7 mouse cellular contexts compared by ENCODE assay signal in the genomic region with DNA sequence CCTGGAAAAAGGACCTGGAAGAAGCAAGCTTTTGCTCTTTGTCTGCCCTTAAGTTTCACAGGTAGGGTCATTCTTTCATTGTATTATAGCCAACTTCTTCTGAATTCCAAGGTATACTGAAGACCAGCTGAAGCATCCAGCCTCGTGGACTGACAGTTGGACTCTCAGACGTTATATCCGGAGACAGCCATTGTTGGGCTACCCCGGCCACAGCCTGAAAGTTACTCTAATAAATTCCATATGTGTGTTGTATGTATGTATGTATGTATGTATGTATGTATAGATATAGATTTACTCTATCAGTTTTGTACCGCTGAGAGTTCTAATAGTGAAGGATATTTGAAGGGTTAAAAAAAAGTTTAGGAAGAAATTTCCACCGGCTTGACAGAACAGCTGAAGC. TPM values are rescaled to one million over a fixed set of nuclear protein-coding genes. Genes with fewer than 3 reads are reported as not detected.
A peak's percentile ranks its signal among the peaks of the same experiment; 100 is the strongest.
DNase-seq lines count a peak whose midpoint lies in the region; ATAC-seq lines count a peak whose summit lies in the region.

No protein-coding gene starts in this region.

- peak overlapping the region; percentile 55 for H3K4me2 ChIP-seq in lung, embryonic 16.5 days (ENCODE audit: low read depth, low read length)
- H3K4me2 ChIP-seq in forebrain, embryonic 13.5 days: peak overlapping the region; percentile 85
- H3K4me2 ChIP-seq in limb, embryonic 15.5 days: peak overlapping the region; percentile 81
- H3K4me2 ChIP-seq in stomach, embryonic 16.5 days (ENCODE audit: low read depth, low read length): peak overlapping the region; percentile 59

- no peaks in the 10 kb centered on the region for H3K9me3 ChIP-seq in lung, embryonic 16.5 days (ENCODE audit: control insufficient read depth, low read length)
- no peaks in the 10 kb centered on the region for H3K9me3 ChIP-seq in forebrain, embryonic 13.5 days (replicated peaks)
- H3K9me3 ChIP-seq in limb, embryonic 15.5 days: no peaks in the 10 kb centered on the region
- no peaks in the 10 kb centered on the region for H3K9me3 ChIP-seq in stomach, embryonic 16.5 days (replicated peaks; ENCODE audit: control insufficient read depth, low read length)

- H3K9ac ChIP-seq in lung, embryonic 16.5 days (ENCODE audit: low read length): no peak overlapping the region
- peak overlapping the region; percentile 94; the same call in 1 of the 2 replicates for H3K9ac ChIP-seq in forebrain, embryonic 13.5 days
- peak overlapping the region; percentile 40 for H3K9ac ChIP-seq in limb, embryonic 15.5 days
- peak overlapping the region; percentile 70 for H3K9ac ChIP-seq in stomach, embryonic 16.5 days (ENCODE audit: low read length)

- peak overlapping the region; percentile 93 for H3K4me3 ChIP-seq in lung, embryonic 16.5 days (ENCODE audit: low read length)
- peak overlapping the region; percentile 90 for H3K4me3 ChIP-seq in forebrain, embryonic 13.5 days
- H3K4me3 ChIP-seq in limb, embryonic 15.5 days: peak overlapping the region; percentile 87
- peak overlapping the region; percentile 90 for H3K4me3 ChIP-seq in stomach, embryonic 16.5 days (replicated peaks; ENCODE audit: low read length)

- no peak for ATAC-seq in lung, embryonic 16.5 days (ENCODE audit: low read depth)
- ATAC-seq in forebrain, embryonic 13.5 days: no peak
- ATAC-seq in limb, embryonic 15.5 days (ENCODE audit: insufficient number of reproducible peaks, low FRiP score, low TSS enrichment, low read depth): no peak
- ATAC-seq in stomach, embryonic 16.5 days (ENCODE audit: insufficient read depth, low FRiP score): no peak

- DNase-seq in lung, postnatal 4 days: no peak
- DNase-seq in frontal cortex, postnatal 14 days (ENCODE audit: low spot score in 2 of 2): no peak
- no peak for DNase-seq in adrenal gland, postnatal 14 days

- no peaks in the 10 kb centered on the region for H3K27me3 ChIP-seq in lung, embryonic 16.5 days (ENCODE audit: control insufficient read depth, insufficient read depth, low read depth, low read length)
- no peaks in the 10 kb centered on the region for H3K27me3 ChIP-seq in forebrain, embryonic 13.5 days
- no peaks in the 10 kb centered on the region for H3K27me3 ChIP-seq in limb, embryonic 15.5 days
- H3K27me3 ChIP-seq in stomach, embryonic 16.5 days (ENCODE audit: control insufficient read depth, insufficient read depth, low read length): no peaks in the 10 kb centered on the region

- H3K27ac ChIP-seq in lung, embryonic 16.5 days (ENCODE audit: low read length): peak overlapping the region; percentile 42; the same call in 1 of the 2 replicates
- H3K27ac ChIP-seq in forebrain, embryonic 13.5 days: no peak overlapping the region
- peak overlapping the region; percentile 74 for H3K27ac ChIP-seq in limb, embryonic 15.5 days
- H3K27ac ChIP-seq in stomach, embryonic 16.5 days (ENCODE audit: low read length): peak overlapping the region; percentile 79

- no peaks in the 10 kb centered on the region for H3K36me3 ChIP-seq in lung, embryonic 16.5 days (ENCODE audit: control insufficient read depth, insufficient read depth, low read length)
- H3K36me3 ChIP-seq in forebrain, embryonic 13.5 days (ENCODE audit: poor library complexity, severe bottlenecking): peaks cover 4% of the 10 kb centered on the region; the same call in 1 of the 2 replicates
- peaks cover 5% of the 10 kb centered on the region; the same call in 1 of the 2 replicates for H3K36me3 ChIP-seq in limb, embryonic 15.5 days
- H3K36me3 ChIP-seq in stomach, embryonic 16.5 days (ENCODE audit: control insufficient read depth, insufficient read depth, low read length): no peaks in the 10 kb centered on the region

- peaks cover 22% of the 10 kb centered on the region for H3K4me1 ChIP-seq in lung, embryonic 16.5 days (replicated peaks; ENCODE audit: control insufficient read depth, insufficient read depth, low read length)
- H3K4me1 ChIP-seq in forebrain, embryonic 13.5 days: peaks cover 34% of the 10 kb centered on the region
- peaks cover 23% of the 10 kb centered on the region for H3K4me1 ChIP-seq in limb, embryonic 15.5 days
- peaks cover 19% of the 10 kb centered on the region for H3K4me1 ChIP-seq in stomach, embryonic 16.5 days (ENCODE audit: control insufficient read depth, insufficient read depth, low read length)

- WGBS in lung, embryonic 16.5 days: 3% methylated on average over 6 of the region's 6 CpGs
- 15% methylated on average over 6 of the region's 6 CpGs for WGBS in forebrain, embryonic 13.5 days
- WGBS in limb, embryonic 15.5 days: 4% methylated on average over 6 of the region's 6 CpGs
- 5% methylated on average over 6 of the region's 6 CpGs for WGBS in stomach, embryonic 16.5 days

RNA-seq across cellular contexts. Expression of gene Klhl25, which starts 0.6 kb away (rescaled TPM):
- polyA plus RNA-seq in lung, embryonic 16.5 days (2015; fragmentation: Nextera tagmentation; extraction: Ambion mirVana): 20.5 and 21.6 TPM in 2 replicates
- polyA plus RNA-seq in forebrain, embryonic 13.5 days (2015; fragmentation: Nextera tagmentation; extraction: Ambion mirVana): 31.2 and 31.5 TPM in 2 replicates
- polyA plus RNA-seq in limb, embryonic 15.5 days (2015; fragmentation: Nextera tagmentation; extraction: Ambion mirVana): 19.8 and 20.4 TPM in 2 replicates
- polyA plus RNA-seq in stomach, embryonic 16.5 days (2015; fragmentation: Nextera tagmentation; extraction: Ambion mirVana): 13.3 and 14.7 TPM in 2 replicates
- total RNA-seq in adrenal gland, postnatal 14 days (2021): 12.5 and 14.3 TPM in 2 replicates
